Mouse (Mus musculus) myocyte (in vitro differentiated cells): ENCODE results near the gene Camkk1.

Experiments used
- POLR2A ChIP-seq: IDR thresholded peaks from one replicate; pipeline ENCODE4 v1.6.1; 2011; ENCODE audit warnings: low read depth, mild to moderate bottlenecking, control low read depth, moderate library complexity; ENCODE audit not compliant: insufficient read length
- TCF3 ChIP-seq: IDR thresholded peaks from one replicate; pipeline ENCODE4 v1.6.1; 2011; ENCODE audit warnings: low read depth, control low read depth; ENCODE audit not compliant: insufficient read length

- TF ChIP-seq POLR2A (no peak), TCF3 (no peak)
Measured at GRCm38 (mm10) chr11:73016103-73016420, 2.7 kb upstream of the Camkk1 start.
